Mouse (Mus musculus) thymus, postnatal 0 days (tissue): ENCODE data around the gene Cxcr5. TPM values are rescaled to one million over a fixed set of nuclear protein-coding genes. Genes with fewer than 3 reads are reported as not detected.
"Not testable (repeated sequence)": the region's sequence is repeated elsewhere in the genome, so short reads cannot be mapped to it uniquely, and the experiment has no call there.

Source experiments
- DNase-seq: peaks from one replicate; pipeline ENCODE4 v3.0.0-alpha.2; 2015; ENCODE audit warnings: low spot score
- polyA plus RNA-seq: library from polyadenylated mRNA; unstranded; fragments of >200 nt; fragmentation: Nextera tagmentation; extraction: Ambion mirVana; gene quantifications from 2 replicates; pipeline ENCODE4 v1.2.1, GENCODE M21; 2015

The Cxcr5 gene
- polyA plus RNA-seq, 1 experiment from 2014 or later: 1.4 TPM

GRCm38 (mm10) chr9:44587262-44588160 lies 25.8 kb upstream of the Cxcr5 start:
- DNase-seq: no peak

DNA sequence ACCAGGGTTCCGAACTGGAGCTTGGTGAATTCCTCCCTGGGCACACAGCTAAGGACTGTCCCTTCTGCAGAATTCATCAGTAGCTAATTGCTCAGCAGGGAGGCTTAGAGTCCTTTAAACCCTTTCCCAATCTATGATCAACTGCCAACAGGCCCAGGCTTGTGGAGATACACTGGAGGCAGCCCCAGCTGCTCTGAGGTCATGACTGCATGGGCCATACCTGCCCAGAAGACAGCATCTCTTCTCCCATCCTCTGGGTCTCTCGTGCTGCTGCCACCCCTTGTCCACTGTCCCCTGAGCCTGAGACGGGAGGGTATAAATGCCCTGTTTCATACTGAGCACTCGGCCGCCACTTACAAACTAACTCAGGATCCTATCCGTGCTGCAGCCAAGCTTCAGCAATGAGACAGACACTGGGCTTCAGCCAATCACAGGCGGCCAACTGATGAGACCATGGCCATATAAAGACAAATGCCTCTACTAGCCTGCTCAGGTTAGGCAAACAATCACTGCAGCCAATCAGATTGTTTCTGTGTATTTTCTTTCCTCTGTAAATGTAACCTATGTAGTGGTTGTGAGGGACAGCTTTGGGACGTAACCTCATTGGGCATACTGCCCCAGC lies 25.1 kb upstream of the Cxcr5 start:
- no peak for DNase-seq

- peak; percentile 56 for DNase-seq
These were observed 20.7 kb upstream of the Cxcr5 start for GRCm38 (mm10) chr9:44582390-44582789.

- peak; percentile 83 for DNase-seq
These were observed 19.7 kb upstream of the Cxcr5 start for GRCm38 (mm10) chr9:44581423-44581822.

DNA sequence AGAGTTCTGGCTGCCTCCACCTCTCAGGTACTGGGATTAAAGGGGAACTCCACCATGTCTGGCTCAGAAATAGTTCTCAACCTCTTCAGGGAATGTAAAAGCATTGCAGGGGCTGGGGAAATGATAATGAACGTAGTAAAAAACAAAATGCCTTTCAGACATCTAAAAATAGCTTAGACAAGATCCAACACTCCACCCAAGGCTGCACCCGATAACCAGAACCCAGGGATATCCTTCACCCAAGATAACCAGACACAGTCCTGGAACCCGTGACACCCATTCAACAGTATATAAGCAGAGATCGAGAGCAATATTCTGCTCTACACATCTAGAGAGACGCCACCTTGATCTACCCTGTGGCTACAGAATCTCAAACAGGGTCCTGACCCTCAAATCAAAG lies 18.4 kb upstream of the Cxcr5 start:
- no peak for DNase-seq

DNA sequence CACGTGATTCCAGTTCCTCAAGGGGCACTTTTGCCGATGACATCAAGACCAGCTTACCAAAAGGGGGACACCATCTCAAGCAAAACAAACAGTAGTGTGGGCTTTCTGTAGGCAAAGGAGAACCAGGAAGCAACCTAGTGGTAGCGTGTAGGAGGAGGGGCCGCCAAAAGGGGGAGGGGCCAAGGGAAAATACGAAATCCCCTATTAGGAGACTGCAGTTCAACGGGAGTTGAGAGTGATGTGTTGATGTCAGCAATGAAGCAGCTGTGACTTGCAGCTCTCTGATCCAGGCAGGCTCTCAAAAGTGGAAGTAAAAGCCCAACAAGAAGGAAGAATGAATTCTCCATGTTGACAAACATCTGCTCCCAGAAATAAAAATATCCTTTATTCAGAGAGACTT lies 17.7 kb upstream of the Cxcr5 start:
- DNase-seq: peak; percentile 70

DNA sequence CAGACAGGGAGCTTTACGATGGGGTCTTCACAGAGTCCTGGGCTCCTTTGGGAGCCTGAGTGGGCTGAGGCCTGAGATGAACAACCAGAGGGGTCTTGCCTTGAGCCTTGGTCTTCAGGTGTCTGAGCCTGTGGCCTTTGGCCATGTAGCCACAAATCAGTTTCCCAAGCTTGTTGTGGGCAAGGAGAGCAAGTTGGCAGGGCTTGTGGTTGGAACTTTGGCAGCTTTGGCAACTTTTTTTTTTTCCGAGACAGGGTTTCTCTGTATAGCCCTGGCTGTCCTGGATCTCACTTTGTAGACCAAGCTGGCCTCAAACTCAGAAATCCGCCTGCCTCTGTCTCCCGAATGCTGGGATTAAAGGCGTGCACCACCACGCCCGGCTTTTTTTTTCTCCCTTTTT lies 14.4 kb upstream of the Cxcr5 start:
- not testable (repeated sequence) for DNase-seq

GRCm38 (mm10) chr9:44575095-44575494 lies 13.4 kb upstream of the Cxcr5 start:
- DNase-seq: no peak

- DNase-seq: no peak
These were observed 11.6 kb upstream of the Cxcr5 start for GRCm38 (mm10) chr9:44573306-44573705.

GRCm38 (mm10) chr9:44570939-44571382 lies 9.3 kb upstream of the Cxcr5 start:
- DNase-seq: no peak

DNA sequence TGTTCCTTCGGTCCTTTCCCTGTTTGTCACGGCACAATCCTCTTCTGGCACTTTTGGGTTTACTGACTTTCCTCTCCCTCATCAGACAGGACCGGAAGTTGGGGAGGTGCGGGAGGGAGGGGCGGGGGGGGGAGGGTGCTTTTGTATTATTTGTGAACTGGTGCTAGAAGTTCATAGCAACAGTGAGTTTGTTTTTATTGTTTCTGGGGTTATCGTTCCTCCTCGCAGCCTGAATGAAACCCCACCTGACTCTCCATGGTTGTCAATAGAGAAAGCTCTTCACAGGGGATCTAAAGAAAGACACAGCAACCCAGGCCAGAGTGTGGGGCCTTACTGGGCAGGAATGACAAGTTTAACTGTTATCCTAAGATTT lies 6.4 kb upstream of the Cxcr5 start:
- DNase-seq: peak; percentile 54

GRCm38 (mm10) chr9:44567338-44568082 lies 5.8 kb upstream of the Cxcr5 start:
- no peak for DNase-seq

DNA sequence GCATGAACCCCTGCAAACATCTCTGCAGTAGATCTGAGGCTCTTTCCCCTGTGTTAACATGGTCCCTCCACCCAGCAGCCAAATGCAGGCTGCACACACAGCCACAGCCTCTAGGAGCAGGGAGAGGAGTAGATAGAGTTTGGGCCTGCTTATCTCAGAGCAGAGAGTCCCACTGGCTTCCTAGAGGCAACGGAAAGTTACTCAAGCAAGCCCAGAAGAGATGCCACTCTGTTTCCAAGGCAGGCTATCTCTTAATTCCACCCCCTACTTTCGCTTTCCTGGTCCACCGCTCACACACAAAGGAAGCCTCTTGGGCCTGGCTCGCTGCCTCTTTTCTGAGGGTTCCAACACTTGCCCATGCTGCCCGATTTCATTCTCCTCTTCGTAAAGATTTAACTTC lies 3.7 kb upstream of the Cxcr5 start:
- DNase-seq: no peak

DNA sequence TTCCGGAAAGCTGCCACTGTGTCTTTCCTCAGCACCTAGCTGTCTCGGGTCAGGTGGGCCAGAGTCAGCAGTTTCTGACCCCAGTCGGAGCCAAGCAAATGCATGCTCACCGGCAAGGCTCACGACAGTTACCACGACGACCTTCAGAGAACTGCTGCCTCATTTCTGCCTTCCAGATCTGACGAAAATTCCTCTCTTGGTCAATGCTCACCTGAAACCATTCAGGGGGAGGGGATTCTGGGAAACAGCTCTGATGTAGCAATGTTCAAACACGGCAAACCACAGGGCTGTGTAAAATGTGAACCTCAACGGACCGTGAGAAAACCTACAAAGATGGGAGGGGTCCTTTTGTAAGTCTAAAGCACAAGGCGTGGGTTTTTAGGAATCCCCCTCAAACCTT lies 1.3 kb upstream of the Cxcr5 start:
- DNase-seq: no peak

- no peak for DNase-seq
These were observed 9.5 kb downstream of the Cxcr5 start for GRCm38 (mm10) chr9:44552161-44552560.

- DNase-seq: no peak
These were observed 10.5 kb downstream of the Cxcr5 start for GRCm38 (mm10) chr9:44551138-44551537.

DNA sequence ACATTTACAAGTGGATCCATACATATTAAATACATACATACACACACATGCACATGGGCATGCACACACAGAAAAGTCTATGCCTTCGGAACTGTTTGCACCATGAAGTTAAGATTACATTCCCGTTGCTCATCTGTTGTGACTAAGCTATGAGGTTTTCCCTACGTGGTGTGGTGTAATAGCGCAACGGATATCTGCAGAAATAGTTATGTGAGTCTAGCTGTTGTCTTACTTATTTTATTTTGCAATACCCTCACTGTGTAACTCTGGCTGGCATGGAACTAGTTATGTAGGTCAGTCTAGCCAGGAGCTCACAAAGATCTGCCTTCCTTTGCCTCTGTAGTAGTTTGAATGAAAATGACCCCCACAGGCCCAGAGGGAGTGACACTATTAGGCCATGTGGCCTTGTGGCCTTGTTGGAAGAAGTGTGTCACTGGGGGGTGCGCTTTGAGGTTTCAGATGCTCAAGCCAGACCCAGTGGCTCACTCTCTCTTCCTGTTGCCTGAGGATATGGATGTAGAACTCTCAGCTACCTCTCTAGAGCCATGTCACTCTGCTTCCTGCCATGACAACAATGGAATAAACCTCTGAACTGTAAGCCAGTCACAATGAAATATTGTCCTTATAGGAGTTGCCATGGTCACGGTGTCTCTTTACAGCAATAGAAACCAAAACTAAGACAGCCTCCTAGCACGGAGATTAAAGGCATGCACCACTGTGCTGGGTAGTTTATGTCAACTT lies 13.1 kb downstream of the Cxcr5 start:
- no peak for DNase-seq

DNA sequence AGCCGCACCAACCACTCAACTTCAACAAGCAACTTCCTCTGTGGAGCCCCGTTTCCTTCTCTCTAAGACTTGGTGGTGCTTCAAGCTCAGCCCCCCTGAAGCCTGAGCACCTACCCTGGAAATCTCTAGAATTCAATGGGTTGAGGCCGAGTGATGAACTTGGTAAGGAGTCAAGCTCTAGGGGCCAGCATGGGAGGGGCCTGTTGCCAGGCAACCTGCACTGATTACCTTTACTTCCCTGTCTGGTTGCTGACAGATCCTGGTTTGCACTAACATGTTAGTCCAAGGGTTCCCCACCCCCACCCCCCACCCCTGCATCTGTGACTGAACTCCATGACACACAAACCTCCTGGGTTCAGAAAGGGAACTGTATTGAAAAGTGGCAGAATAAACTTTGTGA lies 16.7 kb downstream of the Cxcr5 start:
- DNase-seq: no peak

DNA sequence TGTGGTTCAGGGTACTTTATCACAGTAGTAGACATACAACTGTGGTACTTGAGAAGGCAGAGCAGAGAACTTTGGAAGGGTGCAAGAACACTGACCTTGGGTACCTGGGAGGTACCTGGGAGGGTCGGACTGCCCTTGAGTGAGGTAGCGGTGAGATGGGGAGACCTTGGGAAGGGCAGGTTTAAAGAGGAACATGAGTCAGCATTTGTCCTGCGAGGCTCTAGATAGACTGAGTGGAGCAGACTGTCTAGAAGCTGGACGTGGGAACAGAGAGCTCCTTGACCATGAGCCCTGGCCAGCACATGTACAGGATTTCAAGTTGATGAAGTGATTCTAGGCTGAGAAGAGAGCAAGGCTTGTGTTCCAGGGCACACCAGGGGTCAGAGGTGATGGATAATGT lies 19.3 kb downstream of the Cxcr5 start:
- no peak for DNase-seq

GRCm38 (mm10) chr9:44540676-44541075 lies 21.0 kb downstream of the Cxcr5 start:
- no peak for DNase-seq

GRCm38 (mm10) chr9:44539816-44540421 lies 21.8 kb downstream of the Cxcr5 start:
- DNase-seq: peak; percentile 50
